Mouse (Mus musculus) intestine, embryonic 14.5 days (tissue): ENCODE measurements around the gene Crb2. TPM values are rescaled to one million over a fixed set of nuclear protein-coding genes. Genes with fewer than 3 reads are reported as not detected.

Experiments used
- ATAC-seq: fragments of 200-750 bp; cut with Nextera tagmentation; replicated peaks from 2 replicates; pipeline ENCODE4 v1.8.0; 2017; ENCODE audit warnings: low read depth, moderate number of reproducible peaks, moderate TSS enrichment, moderate library complexity; ENCODE audit not compliant: low FRiP score, low TSS enrichment
- DNase-seq: peaks from one replicate; pipeline ENCODE4 v3.0.0-alpha.2; 2018; ENCODE audit warnings: low spot score
- H3K27ac ChIP-seq: fragments of 300-500 bp; sonication (generic); 2 replicates; pipeline ENCODE4 v1.5.1; 2014; ENCODE audit warnings: low read depth, mild to moderate bottlenecking, control low read depth
- H3K27me3 ChIP-seq: fragments of 300-500 bp; sonication (generic); replicated peaks from 2 replicates; pipeline ENCODE4 v1.6.1; 2014; ENCODE audit warnings: low read length, control low read depth; ENCODE audit not compliant: control insufficient read depth, insufficient read depth
- H3K36me3 ChIP-seq: fragments of 300-500 bp; sonication (generic); 2 replicates; pipeline ENCODE4 v1.6.1; 2014; ENCODE audit warnings: low read length, control low read depth; ENCODE audit not compliant: control insufficient read depth, insufficient read depth
- H3K4me1 ChIP-seq: fragments of 300-500 bp; sonication (generic); replicated peaks from 2 replicates; pipeline ENCODE4 v1.6.1; 2014; ENCODE audit warnings: low read length, control low read depth, mixed read lengths; ENCODE audit not compliant: control insufficient read depth, insufficient read depth
- H3K4me2 ChIP-seq: fragments of 300-500 bp; sonication (generic); 2 replicates; pipeline ENCODE4 v1.6.1; 2014; ENCODE audit warnings: low read length
- H3K4me3 ChIP-seq: fragments of 300-500 bp; sonication (generic); 2 replicates; pipeline ENCODE4 v1.5.1; 2014; ENCODE audit warnings: low read depth, low read length, control low read depth, mixed read lengths
- H3K9ac ChIP-seq: fragments of 300-500 bp; sonication (generic); 2 replicates; pipeline ENCODE4 v1.6.1; 2014; ENCODE audit warnings: mild to moderate bottlenecking, low read length
- H3K9me3 ChIP-seq: fragments of 300-500 bp; sonication (generic); 2 replicates; pipeline ENCODE4 v1.6.1; 2016; ENCODE audit warnings: low read length, control low read depth; ENCODE audit not compliant: control insufficient read depth
- WGBS: fragments of 180-500 bp; shearing (Covaris S2); extraction: QIAGEN DNeasy Blood & Tissue Kit; methylation state at CpG from one replicate; pipeline ENCODE4 v1.1.7; 2014; 5-methylcytosine and 5-hydroxymethylcytosine counted together
- polyA plus RNA-seq: library from polyadenylated mRNA; unstranded; fragments of >200 nt; fragmentation: Nextera tagmentation; extraction: Ambion mirVana; gene quantifications from 2 replicates; pipeline ENCODE4 v1.2.1, GENCODE M21; 2014

Gene Crb2
- polyA plus RNA-seq, 1 experiment from 2014 or later, result 4.2 TPM

- Histone ChIP-seq H3K4me3 (no peak overlapping the region), H3K4me2 (no peak overlapping the region), H3K9me3 (no peaks in the 10 kb centered on the region), H3K9ac (no peak overlapping the region), H3K36me3 (peaks cover 3% of the 10 kb centered on the region; the same call in 1 of the 2 replicates), H3K27me3 (no peaks in the 10 kb centered on the region), H3K4me1 (no peaks in the 10 kb centered on the region), H3K27ac (no peak overlapping the region)
- 82% methylated on average over 4 of the region's 4 CpGs for WGBS
- ATAC-seq (no peak), DNase-seq (no peak)
Observed at GRCm38 (mm10) chr2:37801687-37802086, 25.6 kb downstream of the Crb2 start.

- WGBS, result 43% methylated on average over 4 of the region's 4 CpGs
- ATAC-seq, result peak; percentile 82
- Histone ChIP-seq H3K9ac (no peak overlapping the region), H3K4me3 (no peak overlapping the region), H3K4me1 (no peaks in the 10 kb centered on the region), H3K36me3 (peaks cover 3% of the 10 kb centered on the region; the same call in 1 of the 2 replicates), H3K4me2 (no peak overlapping the region), H3K27ac (no peak overlapping the region), H3K27me3 (no peaks in the 10 kb centered on the region), H3K9me3 (no peaks in the 10 kb centered on the region)
- DNase-seq, result peak; percentile 83
Observed at GRCm38 (mm10) chr2:37802610-37803212, 26.7 kb downstream of the Crb2 start.

- no peak for DNase-seq
- 71% methylated on average over 2 of the region's 2 CpGs for WGBS
- no peak overlapping the region for H3K4me3 ChIP-seq
- no peak overlapping the region for H3K9ac ChIP-seq
- H3K4me1 ChIP-seq, result no peaks in the 10 kb centered on the region
- H3K4me2 ChIP-seq, result no peak overlapping the region
- no peaks in the 10 kb centered on the region for H3K27me3 ChIP-seq
- peaks cover 8% of the 10 kb centered on the region; the same call in 1 of the 2 replicates for H3K36me3 ChIP-seq
- no peak for ATAC-seq
- H3K27ac ChIP-seq, result no peak overlapping the region
- H3K9me3 ChIP-seq, result no peaks in the 10 kb centered on the region
Observed at GRCm38 (mm10) chr2:37811682-37812081, 35.6 kb downstream of the Crb2 start.

- Histone ChIP-seq H3K36me3 (peaks cover 8% of the 10 kb centered on the region; the same call in 1 of the 2 replicates), H3K4me3 (no peak overlapping the region), H3K9ac (no peak overlapping the region), H3K4me1 (no peaks in the 10 kb centered on the region), H3K4me2 (no peak overlapping the region), H3K27ac (no peak overlapping the region), H3K9me3 (no peaks in the 10 kb centered on the region), H3K27me3 (no peaks in the 10 kb centered on the region)
- ATAC-seq, result no peak
- DNase-seq, result no peak
- WGBS, result 84% methylated on average over 5 of the region's 5 CpGs
Observed at GRCm38 (mm10) chr2:37812401-37812800, 36.4 kb downstream of the Crb2 start.

GRCm38 (mm10) chr2:37814820-37815361 lies 38.8 kb downstream of the Crb2 start:
- Histone ChIP-seq H3K27ac (no peak overlapping the region), H3K4me2 (no peak overlapping the region), H3K4me1 (0 out of 2 replicates have a peak, but pooled peaks cover 7% of the 10 kb centered on the region), H3K9ac (no peak overlapping the region), H3K9me3 (no peaks in the 10 kb centered on the region), H3K27me3 (no peaks in the 10 kb centered on the region), H3K36me3 (peaks cover 8% of the 10 kb centered on the region; the same call in 1 of the 2 replicates), H3K4me3 (no peak overlapping the region)
- DNase-seq (no peak), ATAC-seq (no peak)
- WGBS, result 82% methylated on average over 8 of the region's 8 CpGs

- Histone ChIP-seq H3K4me3 (no peak overlapping the region), H3K4me2 (no peak overlapping the region), H3K27me3 (no peaks in the 10 kb centered on the region), H3K4me1 (0 out of 2 replicates have a peak, but pooled peaks cover 7% of the 10 kb centered on the region), H3K36me3 (peaks cover 8% of the 10 kb centered on the region; the same call in 1 of the 2 replicates), H3K9me3 (no peaks in the 10 kb centered on the region), H3K9ac (no peak overlapping the region), H3K27ac (no peak overlapping the region)
- peak; percentile 90 for DNase-seq
- 12% methylated on average over 3 of the region's 3 CpGs for WGBS
- 0 out of 2 replicates have a peak, but pooled peaks have one; percentile 37 for ATAC-seq
Observed at GRCm38 (mm10) chr2:37815676-37816075, 39.6 kb downstream of the Crb2 start.

GRCm38 (mm10) chr2:37818761-37819525 lies 42.9 kb downstream of the Crb2 start:
- H3K9me3 ChIP-seq, result no peaks in the 10 kb centered on the region
- H3K27ac ChIP-seq, result no peak overlapping the region
- H3K27me3 ChIP-seq, result no peaks in the 10 kb centered on the region
- no peak for ATAC-seq
- H3K36me3 ChIP-seq, result 0 out of 2 replicates have a peak, but pooled peaks cover 1% of the 10 kb centered on the region
- no peak overlapping the region for H3K4me2 ChIP-seq
- no peak overlapping the region for H3K9ac ChIP-seq
- H3K4me3 ChIP-seq, result no peak overlapping the region
- 17% methylated on average over 5 of the region's 5 CpGs for WGBS
- DNase-seq, result no peak
- H3K4me1 ChIP-seq, result 0 out of 2 replicates have a peak, but pooled peaks cover 7% of the 10 kb centered on the region

- WGBS, result 45% methylated on average over 4 of the region's 4 CpGs
- no peaks in the 10 kb centered on the region for H3K36me3 ChIP-seq
- no peak for DNase-seq
- H3K4me3 ChIP-seq, result no peak overlapping the region
- no peak overlapping the region for H3K9ac ChIP-seq
- H3K27me3 ChIP-seq, result no peaks in the 10 kb centered on the region
- H3K4me2 ChIP-seq, result no peak overlapping the region
- H3K4me1 ChIP-seq, result 0 out of 2 replicates have a peak, but pooled peaks cover 7% of the 10 kb centered on the region
- no peak overlapping the region for H3K27ac ChIP-seq
- no peak for ATAC-seq
- H3K9me3 ChIP-seq, result no peaks in the 10 kb centered on the region
Observed at GRCm38 (mm10) chr2:37819526-37820152, 43.6 kb downstream of the Crb2 start.
